Mouse (Mus musculus) heart, postnatal 0 days (tissue): ENCODE data around the gene Trem2. TPM values are rescaled to one million over a fixed set of nuclear protein-coding genes. Genes with fewer than 3 reads are reported as not detected.

Source experiments
- ATAC-seq: fragments of 200-750 bp; cut with Nextera tagmentation; 2 replicates; pipeline ENCODE4 v1.8.0; 2017; ENCODE audit warnings: low read depth, moderate number of reproducible peaks, moderate library complexity; ENCODE audit not compliant: insufficient read depth
- DNase-seq: peaks from one replicate; pipeline ENCODE4 v3.0.0-alpha.2; 2016; ENCODE audit warnings: low spot score
- H3K27ac ChIP-seq: fragments of 300-500 bp; sonication (generic); 2 replicates; pipeline ENCODE4 v1.5.1; 2014; ENCODE audit warnings: low read depth, mild to moderate bottlenecking
- H3K27me3 ChIP-seq: fragments of 300-500 bp; sonication (generic); 2 replicates; pipeline ENCODE4 v1.6.1; 2014; ENCODE audit warnings: low read length, mixed read lengths; ENCODE audit not compliant: control insufficient read depth, insufficient read depth
- H3K36me3 ChIP-seq: fragments of 300-500 bp; sonication (generic); replicated peaks from 2 replicates; pipeline ENCODE4 v1.6.1; 2014; ENCODE audit warnings: low read length, mixed read lengths; ENCODE audit not compliant: control insufficient read depth, insufficient read depth
- H3K4me1 ChIP-seq: fragments of 300-500 bp; sonication (generic); 2 replicates; pipeline ENCODE4 v1.6.1; 2014; ENCODE audit warnings: antibody characterized with exemption; ENCODE audit not compliant: control insufficient read depth, insufficient read depth
- H3K4me2 ChIP-seq: fragments of 300-500 bp; sonication (generic); 2 replicates; pipeline ENCODE4 v1.6.1; 2014; ENCODE audit warnings: low read depth, mild to moderate bottlenecking, low read length, moderate library complexity
- H3K4me3 ChIP-seq: fragments of 300-500 bp; sonication (generic); 2 replicates; pipeline ENCODE4 v1.5.1; 2014; ENCODE audit warnings: low read depth, low read length
- H3K9ac ChIP-seq: fragments of 300-500 bp; sonication (generic); replicated peaks from 2 replicates; pipeline ENCODE4 v1.6.1; 2014; ENCODE audit warnings: low read depth, low read length, mixed read lengths
- H3K9me3 ChIP-seq: fragments of 300-500 bp; sonication (generic); replicated peaks from 2 replicates; pipeline ENCODE4 v1.6.1; 2016; ENCODE audit warnings: low read length; ENCODE audit not compliant: control insufficient read depth
- CTCF ChIP-seq: IDR thresholded peaks from 2 replicates; pipeline ENCODE4 v1.5.1; 2016; ENCODE audit warnings: antibody characterized with exemption, control low read depth, low read depth
- EP300 ChIP-seq: IDR thresholded peaks from 2 replicates; pipeline ENCODE4 v1.6.1; 2016; ENCODE audit warnings: antibody characterized with exemption, low read depth
- WGBS: fragments of 180-500 bp; shearing (Covaris S2); extraction: QIAGEN DNeasy Blood & Tissue Kit; methylation state at CpG from one replicate; pipeline ENCODE4 v1.1.7; 2014; 5-methylcytosine and 5-hydroxymethylcytosine counted together
- polyA plus RNA-seq: library from polyadenylated mRNA; unstranded; fragments of >200 nt; fragmentation: Nextera tagmentation; extraction: Ambion mirVana; gene quantifications from 2 replicates; pipeline ENCODE4 v1.2.1, GENCODE M21; 2015
- total RNA-seq: library from RNA; depleted of rRNA; stranded (reverse); fragments of >200 nt; gene quantifications from 2 replicates; pipeline ENCODE4 v1.2.3, GENCODE M21; 2014; ENCODE audit warnings: low replicate concordance

Gene Trem2
- total and polyA plus RNA-seq, 2 experiments from 2014 or later = 1.2 to 2.7 TPM

GRCm38 (mm10) chr17:48371621-48372020 is 25.4 kb downstream of the Trem2 start:
- TF ChIP-seq CTCF (no peak), EP300 (no peak)
- DNase-seq = no peak
- Histone ChIP-seq H3K4me1 (0 out of 2 replicates have a peak, but pooled peaks cover 2% of the 10 kb centered on the region), H3K9me3 (no peaks in the 10 kb centered on the region), H3K4me2 (no peak overlapping the region), H3K9ac (no peak overlapping the region), H3K27ac (no peak overlapping the region), H3K27me3 (no peaks in the 10 kb centered on the region), H3K36me3 (no peaks in the 10 kb centered on the region), H3K4me3 (no peak overlapping the region)
- no peak for ATAC-seq

- H3K36me3 ChIP-seq = no peaks in the 10 kb centered on the region
- H3K9ac ChIP-seq = no peak overlapping the region
- no peak overlapping the region for H3K27ac ChIP-seq
- H3K27me3 ChIP-seq = no peaks in the 10 kb centered on the region
- H3K9me3 ChIP-seq = no peaks in the 10 kb centered on the region
- 67% methylated on average over 8 of the region's 8 CpGs for WGBS
- no peak overlapping the region for H3K4me3 ChIP-seq
- TF ChIP-seq EP300 = no peak
- no peak for TF ChIP-seq CTCF
- H3K4me1 ChIP-seq = no peaks in the 10 kb centered on the region
- no peak overlapping the region for H3K4me2 ChIP-seq
- DNase-seq (no peak), ATAC-seq (no peak)
These were observed 26.8 kb downstream of the Trem2 start for GRCm38 (mm10) chr17:48372987-48373386.

- ATAC-seq (no peak), DNase-seq (no peak)
- 80% methylated on average over 1 of the region's 1 CpGs for WGBS
- H3K27ac ChIP-seq = no peak overlapping the region
- TF ChIP-seq EP300 (no peak), CTCF (no peak)
- no peak overlapping the region for H3K4me3 ChIP-seq
- no peaks in the 10 kb centered on the region for H3K9me3 ChIP-seq
- H3K4me1 ChIP-seq = no peaks in the 10 kb centered on the region
- H3K4me2 ChIP-seq = no peak overlapping the region
- H3K27me3 ChIP-seq = no peaks in the 10 kb centered on the region
- no peaks in the 10 kb centered on the region for H3K36me3 ChIP-seq
- no peak overlapping the region for H3K9ac ChIP-seq
These were observed 29.9 kb downstream of the Trem2 start for GRCm38 (mm10) chr17:48376102-48376501.

- Histone ChIP-seq H3K27ac (no peak overlapping the region), H3K36me3 (no peaks in the 10 kb centered on the region), H3K9me3 (no peaks in the 10 kb centered on the region), H3K4me1 (no peaks in the 10 kb centered on the region), H3K9ac (no peak overlapping the region), H3K4me2 (no peak overlapping the region), H3K27me3 (no peaks in the 10 kb centered on the region), H3K4me3 (no peak overlapping the region)
- TF ChIP-seq EP300 (no peak), CTCF (no peak)
- ATAC-seq (no peak), DNase-seq (no peak)
These were observed 32.8 kb downstream of the Trem2 start for GRCm38 (mm10) chr17:48379050-48379449.

- 56% methylated on average over 2 of the region's 2 CpGs for WGBS
- Histone ChIP-seq H3K27me3 (no peaks in the 10 kb centered on the region), H3K36me3 (peaks cover 45% of the 10 kb centered on the region), H3K27ac (no peak overlapping the region), H3K9ac (no peak overlapping the region), H3K4me2 (no peak overlapping the region), H3K9me3 (no peaks in the 10 kb centered on the region), H3K4me1 (no peaks in the 10 kb centered on the region), H3K4me3 (no peak overlapping the region)
- TF ChIP-seq EP300 = no peak
- TF ChIP-seq CTCF = no peak
- no peak for DNase-seq
- no peak for ATAC-seq
These were observed 39.7 kb downstream of the Trem2 start for GRCm38 (mm10) chr17:48385786-48386461.

GRCm38 (mm10) chr17:48388666-48389065 is 42.5 kb downstream of the Trem2 start:
- Histone ChIP-seq H3K4me2 (no peak overlapping the region), H3K9ac (no peak overlapping the region), H3K27ac (no peak overlapping the region), H3K4me3 (no peak overlapping the region), H3K36me3 (peaks cover 73% of the 10 kb centered on the region), H3K4me1 (no peaks in the 10 kb centered on the region), H3K9me3 (no peaks in the 10 kb centered on the region), H3K27me3 (no peaks in the 10 kb centered on the region)
- no peak for ATAC-seq
- TF ChIP-seq EP300 = no peak
- no peak for TF ChIP-seq CTCF
- DNase-seq = no peak
- WGBS = 82% methylated on average over 2 of the region's 2 CpGs
